Mouse (Mus musculus) lung, adult 10 weeks (tissue): ENCODE measurements around the gene Pkmyt1. TPM values are rescaled to one million over a fixed set of nuclear protein-coding genes. Genes with fewer than 3 reads are reported as not detected.

Experiments
- polyA plus RNA-seq: library from polyadenylated mRNA; stranded (reverse); fragments of 350-450 nt; fragmentation: Illumina TruSeq; extraction: RNeasy Lipid Tissue Mini Kit (QIAGEN cat#74804); gene quantifications from one replicate; pipeline ENCODE4 v1.2.3, GENCODE M21; 2014; ENCODE audit warnings: low read depth, low replicate concordance; ENCODE audit not compliant: insufficient read depth

Gene Pkmyt1
- polyA plus RNA-seq: 4.5 TPM

DNA sequence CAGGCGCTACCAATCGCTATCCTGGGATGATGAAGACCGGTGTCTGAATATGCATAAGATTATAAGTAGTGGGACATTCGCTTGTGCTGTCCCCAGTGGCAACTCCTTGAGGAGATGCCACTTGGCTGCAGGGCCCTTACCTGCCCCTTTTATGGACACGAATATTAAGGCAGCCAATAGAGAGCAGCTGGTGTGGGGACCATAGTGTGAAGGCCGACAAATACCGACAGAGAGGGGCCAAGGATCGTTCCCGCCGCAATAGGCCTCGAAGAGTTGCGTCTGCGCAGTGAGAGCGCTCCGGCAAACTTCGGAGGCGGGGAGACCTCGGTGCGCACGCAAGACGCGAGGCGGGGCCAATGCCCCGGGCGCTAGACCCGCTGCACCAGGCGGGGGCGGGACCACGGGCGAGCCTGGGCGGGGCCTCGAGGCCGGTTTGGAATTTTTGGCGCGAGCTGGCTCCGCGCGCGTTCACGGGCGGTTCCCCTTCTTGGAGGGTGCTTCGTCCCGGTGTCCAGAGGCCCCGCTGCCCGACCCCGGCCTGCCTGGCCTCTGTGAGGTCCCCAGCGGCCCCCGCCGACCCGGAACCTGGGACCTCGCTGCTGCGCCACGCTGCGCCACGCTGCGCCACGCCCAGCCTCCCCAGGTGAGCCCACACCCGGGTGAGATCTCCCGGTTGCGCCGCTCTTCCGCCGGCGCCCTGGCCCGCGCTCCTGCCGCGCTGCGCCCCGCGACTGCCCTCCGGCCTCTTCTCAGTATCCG, at the start of gene Pkmyt1:
TSS of gene Pkmyt1 (plus strand) at position 338 of the 759 bp plus-strand sequence.

DNA sequence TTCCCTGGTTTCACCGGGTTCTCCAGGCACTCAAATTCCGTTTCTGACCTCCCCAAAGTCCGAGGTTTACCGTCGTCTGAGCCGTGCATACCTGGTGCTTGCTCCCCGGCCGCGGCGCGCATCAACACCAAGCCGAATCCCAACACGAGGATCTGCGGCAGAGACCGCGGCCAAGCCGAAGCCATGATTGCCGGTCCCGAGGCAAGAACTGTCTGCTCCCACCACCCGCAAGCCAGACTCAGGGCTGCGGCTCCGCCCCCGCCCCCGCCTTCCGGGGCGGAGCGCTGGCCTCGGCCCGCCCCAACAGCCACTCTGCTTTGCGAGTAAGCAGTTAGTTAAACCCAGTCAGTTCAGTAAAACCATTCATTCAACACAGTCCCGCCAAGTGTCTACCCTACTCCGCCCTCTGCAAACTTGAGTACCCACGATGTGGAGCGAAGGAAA, 48.9 kb upstream of the Pkmyt1 start, which contains the start of gene Tnfrsf12a:
TSS of gene Tnfrsf12a (minus strand) at position 233 of the 444 bp plus-strand sequence.

DNA sequence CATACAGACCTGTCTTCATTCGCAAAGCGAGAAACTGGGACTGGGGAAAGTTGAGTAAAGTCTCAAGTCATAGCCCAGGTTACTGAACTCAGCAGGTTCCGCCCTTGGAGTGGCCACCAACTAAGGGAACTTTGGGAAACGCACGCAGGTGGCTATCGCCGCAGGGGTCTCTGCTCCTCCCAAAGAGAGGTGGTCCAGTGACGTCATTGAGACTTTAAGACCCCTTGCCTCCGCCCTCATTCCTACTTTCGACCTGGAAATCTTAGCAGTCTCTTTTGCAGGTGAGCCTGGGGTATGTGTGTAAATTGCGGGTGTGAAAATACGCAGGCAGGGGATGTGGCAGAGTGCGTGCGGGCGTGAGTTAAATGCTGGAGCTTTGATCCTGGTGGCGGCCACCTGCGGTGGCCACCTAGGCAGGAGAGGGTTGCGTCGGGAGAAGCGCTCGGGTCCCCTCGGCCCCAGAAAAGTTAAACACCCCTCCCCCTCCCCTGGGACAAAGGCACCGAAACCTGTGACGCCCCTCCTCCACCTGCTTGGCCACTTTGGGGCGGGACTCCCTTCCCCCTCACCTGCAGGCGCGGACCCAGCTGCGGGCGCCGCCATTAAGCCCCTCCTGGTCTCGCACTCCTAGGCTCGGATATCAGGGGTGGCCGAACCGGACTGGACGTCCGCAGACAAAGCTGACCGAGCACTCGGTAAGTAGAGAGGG, 46.9 kb upstream of the Pkmyt1 start, which contains the start of gene Cldn6:
TSS of gene Cldn6 (plus strand) at position 123 of the 709 bp plus-strand sequence.

DNA sequence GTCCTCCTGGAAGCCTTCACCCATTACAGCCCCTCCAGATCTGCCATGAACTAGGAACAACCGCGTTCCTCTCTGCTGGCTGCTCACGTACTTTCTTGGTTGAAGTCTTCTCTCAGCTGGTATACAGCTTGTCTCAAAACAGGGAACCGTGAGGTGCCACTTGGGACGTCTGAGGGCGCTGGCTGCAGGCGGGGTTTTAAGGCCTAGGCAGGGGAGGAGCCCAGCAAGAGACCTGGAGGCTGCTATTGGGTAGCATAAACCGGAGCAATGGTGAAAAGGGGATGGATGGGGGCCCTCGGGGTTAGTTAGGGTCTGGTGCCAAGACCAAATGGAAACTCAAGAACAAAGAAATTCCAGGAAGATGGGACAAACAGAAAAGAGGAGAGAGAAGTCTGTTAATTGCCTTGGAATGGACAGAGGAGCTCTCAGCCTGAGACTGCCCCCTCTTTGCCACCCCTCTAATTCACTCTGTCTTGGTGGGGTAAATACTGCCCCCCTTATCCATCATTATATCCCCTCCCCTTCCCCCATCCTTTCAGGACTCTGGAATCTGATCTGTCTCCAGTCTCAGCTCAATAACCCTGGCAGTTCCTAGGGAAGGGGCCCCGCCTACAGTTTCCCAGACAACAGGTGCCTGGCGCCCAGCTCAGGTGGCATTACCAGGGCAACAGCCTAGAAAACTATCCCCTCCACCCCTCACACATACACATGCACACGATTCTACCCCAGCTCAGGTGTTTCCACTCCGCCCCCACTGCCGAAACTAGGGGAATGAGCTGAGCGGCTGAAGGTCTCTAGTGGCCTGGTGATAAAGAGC, 42.1 kb upstream of the Pkmyt1 start, which contains the start of gene Cldn9:
TSS of gene Cldn9 (minus strand) at position 171 of the 817 bp plus-strand sequence.

DNA sequence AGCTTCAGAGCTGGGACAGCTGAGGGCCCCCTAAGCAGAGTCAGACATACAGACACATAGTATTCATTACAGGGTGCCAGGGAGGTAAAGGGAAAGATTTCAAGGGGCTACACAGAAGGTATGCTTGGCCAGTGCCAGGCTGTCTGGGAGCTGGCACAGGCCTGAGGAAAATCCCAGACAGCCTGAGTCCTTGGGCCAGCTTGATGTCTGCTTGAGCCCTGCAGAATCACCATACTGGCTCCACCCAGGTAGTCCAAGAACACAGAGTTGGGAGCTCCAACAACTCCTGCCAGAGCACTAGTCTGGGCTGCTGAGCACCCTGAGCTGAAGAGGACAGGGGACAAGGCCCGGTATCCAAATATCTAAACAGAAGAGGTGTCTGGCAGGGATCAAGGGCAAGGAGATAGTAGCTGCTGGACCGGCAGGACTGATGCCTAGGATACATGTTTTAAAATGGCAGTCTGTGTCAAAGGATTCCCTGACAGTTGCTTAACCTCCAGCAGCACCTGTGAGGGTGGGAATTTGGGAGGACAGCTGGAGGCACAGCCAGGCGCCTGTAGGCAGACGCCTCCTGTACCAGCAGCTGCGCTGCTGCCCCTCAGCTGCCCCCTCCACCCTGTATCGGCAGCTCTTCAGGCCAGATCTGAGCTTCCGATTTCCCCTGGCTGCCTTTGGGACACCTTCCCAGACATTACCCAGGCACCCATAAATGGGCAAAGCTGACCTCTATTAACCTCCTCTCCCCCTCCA, 3.6 kb upstream of the Pkmyt1 start, which contains the start of gene 1520401A03Rik:
TSS of gene 1520401A03Rik (minus strand) at position 408 of the 750 bp plus-strand sequence.

DNA sequence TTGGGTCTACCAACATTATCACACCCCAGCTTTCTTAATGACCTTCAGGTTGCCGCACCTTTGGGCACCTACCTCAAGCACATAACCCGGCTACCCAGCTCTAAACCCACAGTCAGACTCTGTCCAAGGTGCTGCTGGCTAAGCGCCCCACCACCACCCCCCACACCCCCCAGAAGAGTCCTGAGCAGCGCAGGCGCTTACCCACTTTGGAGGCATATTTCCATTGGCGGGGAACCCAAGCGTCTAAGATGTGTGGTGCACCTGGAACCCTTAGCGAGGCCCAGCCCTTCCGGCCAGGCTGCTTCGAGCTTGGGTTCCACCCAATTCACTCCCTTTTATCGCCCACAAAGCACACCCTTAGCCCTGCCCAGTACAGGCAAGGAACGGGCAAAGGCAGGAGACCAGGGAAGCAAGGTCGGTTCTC, 14.5 kb downstream of the Pkmyt1 start, which contains the start of gene Paqr4:
TSS of gene Paqr4 (minus strand) at position 270 of the 424 bp plus-strand sequence.

DNA sequence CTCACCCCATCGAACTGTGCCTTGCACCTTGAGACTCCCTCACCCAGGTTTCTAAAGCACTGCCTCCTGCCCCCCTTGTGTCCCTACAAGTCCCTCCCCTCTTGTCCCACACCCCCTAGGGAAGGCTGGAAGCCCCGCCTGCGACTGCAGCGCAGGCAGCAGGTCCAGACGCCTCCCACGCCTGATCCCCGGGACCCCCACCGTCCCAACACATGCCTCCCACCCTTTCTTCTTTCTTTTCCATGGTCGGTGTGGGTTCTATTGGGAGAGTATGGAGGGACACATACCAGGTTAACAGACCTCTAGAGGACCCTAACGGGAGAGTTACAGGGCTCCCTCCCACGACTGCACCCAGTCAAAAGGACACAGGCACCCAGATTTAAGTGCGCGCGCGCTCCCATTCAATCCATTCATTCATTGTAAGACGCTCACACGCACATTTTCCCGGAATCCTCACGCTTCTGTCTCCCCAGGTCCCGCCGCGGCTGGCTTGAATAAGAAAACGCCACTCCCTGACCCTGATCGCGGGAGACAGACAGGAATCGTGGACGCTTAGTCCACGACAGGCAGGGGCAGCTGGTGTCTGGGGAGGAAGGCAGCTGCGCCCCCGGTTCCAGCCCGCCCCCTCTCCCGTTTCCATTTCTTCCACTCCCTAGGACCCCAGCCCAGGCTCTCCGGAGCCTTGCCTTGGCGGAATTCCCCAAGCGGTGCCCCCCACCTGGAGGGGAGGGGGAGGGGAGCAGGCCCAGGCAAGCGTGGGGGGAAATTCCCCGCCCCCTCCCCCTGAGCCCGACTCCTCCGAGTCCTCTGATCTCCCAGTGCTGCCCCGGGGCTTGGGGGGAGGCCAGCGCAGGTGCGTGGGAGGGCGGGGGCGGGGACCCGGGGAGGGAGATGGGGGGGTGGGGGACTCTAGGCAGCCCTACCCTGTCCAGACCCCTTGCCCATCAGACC, 19.4 kb downstream of the Pkmyt1 start, which contains the start of gene Kremen2:
TSS of gene Kremen2 (minus strand) at position 533 of the 951 bp plus-strand sequence.

DNA sequence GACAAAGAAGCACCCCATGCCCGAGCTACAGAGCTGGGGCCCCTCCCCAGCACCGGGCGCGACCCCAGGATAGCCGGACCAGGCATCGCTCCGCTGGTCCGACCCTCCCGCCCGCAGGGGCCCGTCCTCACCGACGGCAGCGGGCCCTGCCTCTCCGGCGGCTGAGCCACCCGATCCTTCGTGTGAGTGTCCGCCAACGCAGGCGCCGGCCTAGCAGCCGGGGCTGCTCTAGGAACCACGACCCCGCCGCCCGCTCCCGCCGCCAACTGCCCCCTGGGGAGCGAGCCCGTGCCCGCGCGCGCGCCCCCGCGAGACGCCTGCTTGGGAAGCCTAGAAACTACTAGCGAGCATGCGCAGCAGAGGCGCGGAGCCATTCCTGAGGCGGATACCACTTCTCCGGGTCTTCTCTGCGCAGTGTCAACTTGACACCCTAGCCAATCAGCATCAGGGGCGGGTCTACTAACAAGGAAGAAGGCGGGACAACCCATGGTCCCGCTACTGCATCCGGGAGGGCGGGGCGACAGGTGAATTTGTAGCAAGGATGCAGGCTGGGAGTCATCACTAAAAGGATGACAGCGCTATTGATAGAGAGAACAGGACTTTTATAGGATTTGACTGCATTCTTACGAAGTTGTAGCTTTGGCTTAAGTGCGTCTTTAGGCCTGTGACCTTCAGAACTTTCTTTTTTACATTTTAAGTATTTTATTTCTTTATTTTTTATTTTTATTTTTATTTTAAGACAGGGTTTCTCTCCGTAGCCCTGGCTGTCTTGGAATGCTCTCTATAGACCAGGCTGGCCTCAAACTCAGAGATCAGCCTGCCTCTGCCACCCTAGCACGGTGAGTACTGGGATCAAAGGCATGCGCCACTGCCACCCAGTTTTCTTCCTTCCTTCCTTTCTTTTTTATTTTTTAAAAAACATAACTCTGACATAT, 45.4 kb downstream of the Pkmyt1 start, which contains the start of gene Flywch1:
TSS of gene Flywch1 (minus strand) at position 319 of the 935 bp plus-strand sequence.

DNA sequence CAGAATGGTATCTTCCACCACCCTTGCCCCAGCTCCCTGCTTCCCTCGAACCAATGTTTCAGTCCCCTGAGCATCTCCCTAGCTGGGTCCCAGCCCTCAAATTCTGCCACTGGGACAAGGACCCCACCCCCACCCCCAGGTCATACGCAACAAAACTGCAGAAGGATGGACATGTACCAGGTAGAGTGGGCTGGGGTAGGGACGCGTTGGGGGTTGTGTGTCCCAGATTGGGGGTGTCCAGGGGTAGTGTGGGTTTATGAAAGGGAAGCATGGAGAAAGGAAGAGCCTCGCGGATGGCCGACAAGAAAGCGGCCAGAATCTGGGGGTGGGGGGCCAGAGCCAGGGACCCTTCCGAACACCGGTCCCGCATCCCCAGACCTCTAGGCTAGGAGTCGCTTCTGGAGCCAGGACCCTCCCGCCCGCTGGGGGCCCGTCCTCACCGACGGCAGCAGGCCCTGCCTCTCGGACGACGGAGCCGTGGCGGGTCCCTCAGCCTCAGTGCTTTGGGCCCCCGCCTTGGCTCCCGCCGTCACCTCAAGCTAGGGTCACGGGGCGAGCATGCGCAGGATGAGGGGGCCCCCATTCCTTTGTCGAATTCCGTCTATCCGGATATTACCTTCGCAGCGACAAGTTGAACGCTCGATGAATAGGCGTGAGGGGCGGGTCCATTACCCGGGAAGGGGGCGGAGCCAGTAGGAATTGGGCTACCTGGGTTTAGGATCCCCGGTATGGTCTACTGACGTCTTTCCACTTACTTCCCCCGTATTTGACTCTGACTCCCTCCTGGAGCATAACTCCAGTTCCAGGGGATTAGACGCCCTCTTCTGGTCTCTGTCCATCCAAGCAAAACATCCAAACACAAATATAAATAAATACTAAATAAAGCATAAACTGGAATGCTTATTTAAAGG, 59.7 kb downstream of the Pkmyt1 start, which contains the start of gene Flywch2:
TSS of gene Flywch2 (minus strand) at position 521 of the 911 bp plus-strand sequence.

Other genes with a start within 250 kb of the Pkmyt1 start
- not detected for gene Vmn2r117, start 246.6 kb upstream of the Pkmyt1 start, polyA plus RNA-seq
- gene Zfp213, start 162.1 kb upstream of the Pkmyt1 start, polyA plus RNA-seq: 4.9 TPM
- gene Zfp13, start 126.8 kb upstream of the Pkmyt1 start, polyA plus RNA-seq: 5.4 TPM
- not detected for gene Zscan10, start 125.5 kb upstream of the Pkmyt1 start, polyA plus RNA-seq
- 0.27 TPM for gene Mmp25, start 81.1 kb upstream of the Pkmyt1 start, polyA plus RNA-seq
- 4.0 TPM for gene Bicdl2, start 65.8 kb upstream of the Pkmyt1 start, polyA plus RNA-seq
- 190 TPM for gene Hcfc1r1, start 52.7 kb upstream of the Pkmyt1 start, polyA plus RNA-seq
- gene Thoc6, start 52.5 kb upstream of the Pkmyt1 start, polyA plus RNA-seq: 13.9 TPM
- gene Tnfrsf12a, start 48.9 kb upstream of the Pkmyt1 start, polyA plus RNA-seq: 52.6 TPM
- 0.33 TPM for gene Cldn6, start 47.1 kb upstream of the Pkmyt1 start, polyA plus RNA-seq
- gene Cldn9, start 42.3 kb upstream of the Pkmyt1 start, polyA plus RNA-seq: not detected
- not detected for gene 1520401A03Rik, start 3.6 kb upstream of the Pkmyt1 start, polyA plus RNA-seq
- gene Paqr4, start 14.5 kb downstream of the Pkmyt1 start, polyA plus RNA-seq: 16.5 TPM
- 0.32 TPM for gene Kremen2, start 19.5 kb downstream of the Pkmyt1 start, polyA plus RNA-seq
- 21.7 TPM for gene Flywch1, start 45.3 kb downstream of the Pkmyt1 start, polyA plus RNA-seq
- gene Flywch2, start 59.7 kb downstream of the Pkmyt1 start, polyA plus RNA-seq: 11.3 TPM
- 98.6 TPM for gene Srrm2, start 64.2 kb downstream of the Pkmyt1 start, polyA plus RNA-seq
- gene Elob, start 102.8 kb downstream of the Pkmyt1 start, polyA plus RNA-seq: 496 TPM
- not detected for gene Prss33, start 109.7 kb downstream of the Pkmyt1 start, polyA plus RNA-seq
- not detected for gene Prss32, start 117.5 kb downstream of the Pkmyt1 start, polyA plus RNA-seq
- gene Prss41, start 117.8 kb downstream of the Pkmyt1 start, polyA plus RNA-seq: 0.25 TPM
- not detected for gene Prss21, start 141.7 kb downstream of the Pkmyt1 start, polyA plus RNA-seq
- not detected for gene Dcpp1, start 154.5 kb downstream of the Pkmyt1 start, polyA plus RNA-seq
- not detected for gene Dcpp2, start 154.5 kb downstream of the Pkmyt1 start, polyA plus RNA-seq
- not detected for gene Dcpp3, start 191.1 kb downstream of the Pkmyt1 start, polyA plus RNA-seq
- gene Sbp, start 215.3 kb downstream of the Pkmyt1 start, polyA plus RNA-seq: not detected
- gene Sbpl, start 228.9 kb downstream of the Pkmyt1 start, polyA plus RNA-seq: not detected